Mouse (Mus musculus) left cerebral cortex, adult 8-10 months (tissue): Measurements from ENCODE around the gene Retreg1. TPM values are rescaled to one million over a fixed set of nuclear protein-coding genes. Genes with fewer than 3 reads are reported as not detected.
"Not testable (repeated sequence)": the region's sequence is repeated elsewhere in the genome, so short reads cannot be mapped to it uniquely, and the experiment has no call there.

Experiments
- DNase-seq, 2 experiments: peaks; one replicate each; pipeline ENCODE4 v3.0.0; 2022; ENCODE audit warnings: low spot score in 2 of 2
- total RNA-seq, 4 experiments: library from RNA; stranded (reverse); gene quantifications; 2 replicates each; pipeline ENCODE4 v1.2.4; 2022

Gene Retreg1
- total RNA-seq, 4 experiments from 2014 or later: 37.9 to 40.2 (median 39.0) TPM

DNA sequence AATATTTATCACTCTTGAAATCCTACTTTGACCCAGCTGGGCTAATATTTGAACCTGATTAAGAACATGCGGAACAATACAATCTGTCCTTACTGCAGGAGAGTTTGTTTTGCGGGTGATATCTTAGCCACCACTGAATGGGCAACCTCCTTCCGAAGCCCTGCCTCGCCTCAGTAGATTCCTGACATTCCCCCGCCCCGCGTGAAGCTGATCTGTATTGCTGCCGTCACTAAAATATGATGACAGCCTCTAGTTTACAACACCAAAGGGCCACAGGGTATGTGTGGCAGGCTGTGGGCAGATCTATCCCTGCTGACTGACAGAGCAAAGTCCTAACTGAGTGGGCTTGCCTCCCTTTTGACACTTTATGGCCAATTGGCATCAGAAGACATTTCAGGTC is 102.2 kb downstream of the Retreg1 start:
- no peak for DNase-seq

DNA sequence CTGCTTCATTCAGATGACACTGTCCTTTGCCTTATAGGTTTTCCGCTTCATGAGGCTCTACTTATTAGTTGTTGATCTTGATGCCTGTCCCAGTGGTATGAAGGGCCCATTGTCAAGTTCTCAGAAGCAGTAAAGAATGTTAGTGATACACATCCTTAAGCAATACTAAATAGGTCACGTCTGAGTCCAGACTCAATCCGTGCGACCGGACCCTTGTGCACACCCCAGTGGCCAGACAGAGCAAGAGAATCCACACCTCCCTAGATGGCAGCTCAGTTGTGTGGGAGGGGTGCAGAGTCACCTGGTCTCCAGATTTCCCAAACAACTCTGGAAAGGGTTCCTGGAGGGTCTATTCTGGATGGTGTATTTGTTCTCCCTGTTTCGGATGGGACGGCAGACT is 103.5 kb downstream of the Retreg1 start:
- DNase-seq: no peak

DNA sequence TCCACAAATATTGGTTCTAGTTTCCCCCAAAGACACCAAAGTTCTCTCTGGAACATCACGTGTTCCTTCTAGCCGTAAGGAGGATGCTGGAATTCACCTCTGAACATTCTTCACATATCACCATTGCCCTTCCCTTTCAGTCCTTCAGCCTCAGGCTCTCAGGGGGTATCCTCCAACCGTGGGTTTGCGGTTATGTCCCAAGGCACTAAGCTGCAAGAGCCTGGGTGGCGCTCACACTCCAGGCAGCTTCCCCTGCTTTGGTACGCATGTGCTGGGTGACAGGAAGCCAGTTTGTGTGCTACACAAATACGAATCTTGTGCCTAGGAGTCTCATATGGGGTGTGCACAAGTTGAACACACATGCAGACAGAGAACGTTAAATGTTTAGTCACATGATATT is 104.4 kb downstream of the Retreg1 start:
- no peak for DNase-seq

DNA sequence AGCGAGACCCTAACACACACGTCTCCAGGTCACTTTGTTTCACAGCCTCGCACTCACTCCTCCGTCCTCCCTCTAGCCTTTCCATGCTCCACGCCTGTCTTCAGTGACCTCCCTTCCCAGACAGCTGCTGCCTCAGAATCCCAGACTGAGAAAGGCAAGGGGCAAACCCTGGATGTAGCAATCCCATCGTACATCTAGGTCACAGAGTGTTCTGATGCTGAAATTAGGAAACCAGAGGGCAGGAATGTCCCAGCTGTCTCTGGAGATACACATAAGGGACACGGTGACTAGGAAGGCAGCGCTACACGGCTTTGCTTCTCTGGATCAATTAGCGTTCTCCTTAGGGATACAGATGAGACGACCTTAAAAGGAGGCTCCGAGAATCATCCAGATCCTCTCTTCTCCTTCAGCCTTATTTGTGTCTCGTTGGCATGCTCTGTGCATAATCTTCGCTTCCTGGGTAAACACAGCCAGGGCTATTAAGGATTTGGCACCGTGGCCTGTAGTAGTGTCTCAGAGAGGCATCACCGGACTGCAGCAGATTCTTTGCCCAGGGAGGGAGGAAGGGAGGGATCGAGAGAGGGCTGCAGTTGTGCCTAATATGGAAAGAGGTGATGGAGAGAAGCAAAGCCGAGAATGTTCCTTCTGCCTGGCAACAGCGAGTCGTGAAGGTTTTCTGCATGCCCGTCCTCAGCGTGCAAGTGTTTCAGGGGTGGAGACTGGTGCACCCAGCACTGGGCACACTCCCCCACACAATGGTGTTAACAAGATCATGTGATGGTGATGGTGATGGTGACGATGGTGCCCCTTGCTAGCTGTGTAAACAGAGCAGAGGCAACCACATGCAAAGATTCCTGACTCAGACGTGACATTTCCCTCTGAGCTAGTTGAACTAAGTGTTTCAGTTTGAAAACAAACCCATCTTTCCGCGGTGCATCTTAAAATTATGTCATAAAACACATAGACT is 105.6 kb downstream of the Retreg1 start:
- DNase-seq: no peak

DNA sequence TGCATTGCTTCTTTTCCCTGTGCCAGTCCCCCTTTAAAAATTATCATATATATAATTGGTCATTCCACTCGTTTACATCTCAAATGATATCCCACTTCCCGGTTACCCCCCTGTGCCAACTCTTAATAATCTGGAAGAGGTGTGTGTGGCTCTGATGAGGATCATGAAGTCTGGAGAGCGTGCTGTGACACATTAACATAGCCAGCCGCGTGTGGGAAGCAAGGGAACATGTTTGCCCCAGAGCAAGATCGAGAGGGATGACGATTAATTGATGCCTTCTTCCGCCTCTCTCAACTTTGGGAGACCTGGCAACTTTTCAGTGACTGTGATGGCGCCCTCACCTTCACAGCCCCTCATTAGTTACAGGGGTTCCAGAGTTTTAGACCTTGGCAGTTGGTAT is 106.7 kb downstream of the Retreg1 start:
- no peak for DNase-seq

DNA sequence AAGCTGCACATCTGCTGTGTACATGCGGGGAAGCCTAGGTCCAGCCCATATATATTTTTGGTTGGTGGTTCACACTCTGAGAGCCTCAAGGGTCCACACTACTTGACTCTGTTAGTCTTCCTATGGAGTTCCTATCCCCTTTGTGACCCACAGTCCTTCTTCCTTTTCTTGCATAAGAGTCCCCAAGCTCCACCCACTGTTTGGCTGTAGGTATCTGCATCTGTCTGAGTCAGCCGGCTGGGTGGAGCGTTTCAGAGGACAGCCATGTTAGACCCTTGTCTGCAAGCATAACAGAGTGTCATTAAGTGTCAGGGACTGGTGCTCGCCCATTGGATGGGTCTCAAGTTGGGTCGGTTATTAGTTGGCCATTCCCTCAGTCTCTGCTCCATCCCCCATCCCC is 107.6 kb downstream of the Retreg1 start:
- DNase-seq: no peak

DNA sequence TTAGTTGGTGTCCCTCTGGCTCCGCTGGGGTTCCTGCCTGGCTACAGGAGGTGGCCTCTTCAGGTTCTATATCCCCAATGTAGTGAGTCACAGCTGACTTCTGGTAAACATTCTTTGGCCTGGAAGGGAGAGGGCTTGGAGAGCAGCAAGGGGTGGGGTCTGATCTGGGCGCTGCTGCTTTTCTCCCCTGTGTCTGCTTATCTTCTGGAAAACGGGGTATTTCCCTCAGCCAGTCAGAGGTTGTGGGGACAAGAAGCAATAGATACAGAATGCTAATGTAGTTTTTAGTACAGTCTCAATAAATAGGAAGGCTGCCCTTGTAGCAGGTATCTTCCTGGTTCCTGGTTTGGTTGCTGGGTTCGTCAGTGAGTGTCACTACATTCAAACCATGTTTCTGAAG is 108.1 kb downstream of the Retreg1 start:
- DNase-seq: no peak

DNA sequence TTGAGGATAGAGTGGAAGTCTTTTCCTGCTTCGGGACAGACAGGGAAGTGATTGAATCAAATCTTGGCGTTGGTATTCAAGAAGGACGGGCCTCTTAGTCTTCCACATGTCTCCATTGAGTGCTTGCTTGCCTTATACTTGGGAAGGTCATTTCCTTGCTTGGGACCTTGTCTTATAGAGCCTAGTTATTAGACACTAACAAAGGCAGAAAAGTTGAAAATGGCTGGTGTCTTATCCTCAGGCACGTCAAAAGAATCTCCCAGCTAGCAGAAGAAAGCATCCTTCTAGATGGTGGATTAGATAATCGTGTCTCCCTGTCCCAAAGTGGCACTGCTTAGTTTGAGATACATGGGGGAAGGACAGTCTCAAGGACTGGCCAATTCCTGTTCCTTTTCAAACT is 113.0 kb downstream of the Retreg1 start:
- no peak for DNase-seq

DNA sequence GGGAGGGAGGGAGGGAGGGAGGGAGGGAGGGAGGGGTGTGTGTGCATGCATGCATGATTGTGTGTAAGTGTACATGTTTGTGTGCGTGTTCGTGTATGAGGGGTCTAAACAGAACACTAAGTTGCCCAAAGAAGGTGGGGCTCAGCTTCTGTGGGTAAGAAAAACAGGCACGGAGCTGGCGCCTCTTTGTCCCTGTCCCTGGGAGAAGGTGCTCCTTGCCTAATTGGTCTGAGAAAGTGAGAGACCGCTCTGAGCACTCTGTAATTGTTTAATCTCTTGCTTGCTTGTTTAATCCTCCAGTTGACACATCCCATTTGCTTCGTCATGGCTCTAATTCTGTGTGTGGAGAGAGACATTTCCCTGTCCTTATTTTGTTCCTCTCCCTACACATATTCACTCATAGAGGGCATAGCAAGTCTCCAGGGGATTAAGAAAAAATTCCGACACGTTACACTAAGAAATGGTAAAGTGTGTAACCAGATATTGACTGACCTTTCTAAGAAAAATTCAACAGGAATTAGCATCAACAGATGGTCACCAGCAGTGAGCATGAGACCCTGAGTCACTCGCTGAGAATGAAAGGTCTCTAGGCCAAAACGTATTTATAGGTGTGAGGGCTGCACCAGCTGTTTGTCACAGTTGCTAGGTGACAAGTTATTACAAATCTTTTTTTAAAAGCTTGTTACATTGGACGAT is 113.6 kb downstream of the Retreg1 start:
- no peak for DNase-seq

DNA sequence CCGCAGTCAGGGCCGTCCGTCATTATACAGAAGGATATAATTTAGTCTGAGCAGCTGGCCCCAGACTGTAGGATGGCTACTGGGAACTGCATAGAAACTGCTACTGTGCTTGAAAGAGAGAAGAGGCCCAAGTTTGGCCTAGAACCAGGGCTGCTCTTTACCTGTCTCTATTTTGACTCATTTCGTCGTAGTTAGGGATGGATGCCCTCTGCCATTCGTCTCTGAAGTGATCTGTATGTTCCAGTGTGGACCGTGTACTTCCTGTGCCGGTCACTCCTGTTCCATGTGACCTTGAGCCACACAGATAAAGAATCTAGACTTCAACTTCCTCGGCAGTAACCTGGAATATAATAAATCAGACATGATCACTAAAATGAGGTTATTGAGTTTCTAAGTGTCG is 114.7 kb downstream of the Retreg1 start:
- no peak for DNase-seq

DNA sequence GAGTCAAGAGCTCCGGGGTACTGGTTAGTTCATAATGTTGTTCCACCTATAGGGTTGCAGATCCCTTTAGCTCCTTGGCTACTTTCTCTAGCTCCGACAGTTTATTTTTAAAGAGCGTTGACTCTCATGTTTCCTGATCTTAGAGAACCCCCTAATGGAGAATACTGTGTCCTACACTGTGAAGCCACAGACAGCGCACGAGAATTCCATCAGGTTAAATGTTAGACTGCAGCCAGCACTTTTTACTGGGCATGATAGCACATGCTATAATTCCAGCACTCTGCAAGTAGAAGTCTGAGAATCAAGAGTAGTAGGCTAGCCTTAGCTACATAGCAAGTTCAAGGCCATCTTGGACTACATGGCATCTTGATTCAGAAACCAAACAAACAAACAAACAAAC is 116.4 kb downstream of the Retreg1 start:
- no peak for DNase-seq

DNA sequence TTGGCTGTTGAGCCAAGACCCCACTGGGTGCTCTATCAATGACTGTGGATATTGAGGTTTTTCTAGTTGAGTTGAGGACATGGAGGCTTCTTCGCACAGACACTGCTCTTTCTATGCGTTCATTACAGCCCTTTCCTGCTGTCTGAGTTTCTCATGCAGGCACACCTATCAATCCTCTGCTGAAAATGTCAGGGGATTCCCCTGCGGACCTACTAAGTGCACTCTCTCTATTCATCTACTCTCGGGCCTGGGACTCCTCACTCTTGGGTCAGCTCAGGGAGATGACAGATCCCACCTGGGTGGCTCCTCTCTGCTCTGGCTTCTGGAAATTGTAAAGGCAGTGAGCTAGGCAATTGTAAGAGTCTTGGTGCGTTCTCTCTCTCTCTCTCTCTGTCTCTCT is 117.3 kb downstream of the Retreg1 start:
- DNase-seq: no peak

DNA sequence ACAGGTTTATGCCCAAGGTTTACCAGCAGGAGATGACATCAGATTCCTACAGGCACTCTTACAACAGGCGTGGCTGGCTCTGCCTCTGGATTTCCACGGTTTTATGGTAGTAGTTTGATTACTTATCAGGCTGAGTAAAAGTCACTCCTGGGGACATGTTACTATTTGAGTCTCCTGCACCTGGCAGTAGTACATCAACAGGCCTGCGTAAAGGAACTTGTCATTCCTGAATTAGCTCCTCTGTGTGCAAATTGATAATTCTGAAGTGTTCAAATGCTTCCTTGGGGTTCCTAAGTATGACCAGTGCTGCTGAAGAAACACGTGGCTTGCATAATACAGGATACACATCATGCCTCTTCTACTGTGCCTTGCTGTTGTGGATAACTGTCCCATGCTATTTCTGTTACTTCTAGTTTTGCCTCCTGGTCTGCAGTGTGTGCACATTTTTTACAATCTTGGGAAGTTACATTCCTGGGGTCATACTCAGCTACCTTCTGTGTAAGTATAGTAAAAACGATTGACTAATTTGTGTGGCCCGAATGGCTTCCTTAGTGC is 123.3 kb downstream of the Retreg1 start:
- no peak for DNase-seq

DNA sequence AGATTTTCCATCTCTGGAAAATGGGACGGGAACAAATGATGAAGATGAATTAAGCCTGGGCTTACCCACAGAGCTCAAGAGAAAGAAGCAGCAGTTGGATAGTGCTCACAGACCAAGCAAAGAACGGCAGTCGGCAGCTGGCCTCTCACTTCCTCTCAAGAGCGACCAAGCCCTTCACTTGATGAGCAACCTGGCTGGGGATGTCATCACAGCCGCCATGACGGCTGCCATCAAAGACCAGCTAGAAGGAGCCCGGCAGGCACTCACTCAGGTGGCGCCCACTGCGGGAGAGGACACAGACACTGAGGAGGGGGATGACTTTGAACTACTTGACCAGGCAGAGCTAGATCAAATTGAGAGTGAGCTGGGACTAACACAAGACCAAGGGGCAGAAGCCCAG is 128.6 kb downstream of the Retreg1 start:
- DNase-seq: no peak

DNA sequence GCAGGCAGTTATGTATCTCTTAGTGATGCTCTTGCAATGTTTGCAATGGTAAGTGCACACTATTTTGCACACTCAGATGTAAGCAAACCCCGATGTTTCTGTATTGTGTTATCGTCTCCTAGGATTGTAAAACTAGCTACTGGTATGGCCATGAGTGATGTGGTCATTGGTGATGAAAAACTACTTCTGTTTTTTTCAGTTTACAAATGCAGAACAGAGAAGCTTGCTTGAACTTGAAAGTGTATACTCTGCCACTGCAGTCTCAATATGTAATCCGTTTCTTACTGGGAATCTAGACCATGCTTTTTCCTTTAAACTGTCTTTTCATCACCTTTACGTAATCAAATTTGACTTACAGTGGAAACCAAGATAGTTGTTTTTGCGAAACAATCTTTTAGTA is 129.8 kb downstream of the Retreg1 start:
- DNase-seq: no peak

DNA sequence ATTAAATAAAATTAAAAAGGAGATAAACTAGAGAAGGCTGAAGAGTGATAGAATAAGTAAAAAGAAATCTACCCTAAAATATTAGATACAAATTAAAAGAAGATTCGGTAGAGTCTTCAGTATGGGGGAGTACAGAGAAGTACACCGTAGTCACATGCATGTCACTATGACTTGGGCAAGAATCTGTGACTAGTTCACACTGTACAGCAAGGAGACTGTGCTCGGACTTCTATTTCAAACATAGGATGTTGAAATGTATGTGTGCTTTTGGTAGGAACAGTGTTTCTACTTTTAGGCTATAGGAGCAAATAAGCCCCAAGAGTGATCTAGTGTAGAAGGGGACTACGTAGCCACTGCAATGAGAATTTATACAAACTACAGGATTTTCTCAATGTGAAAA is 131.4 kb downstream of the Retreg1 start:
- DNase-seq: no peak

DNA sequence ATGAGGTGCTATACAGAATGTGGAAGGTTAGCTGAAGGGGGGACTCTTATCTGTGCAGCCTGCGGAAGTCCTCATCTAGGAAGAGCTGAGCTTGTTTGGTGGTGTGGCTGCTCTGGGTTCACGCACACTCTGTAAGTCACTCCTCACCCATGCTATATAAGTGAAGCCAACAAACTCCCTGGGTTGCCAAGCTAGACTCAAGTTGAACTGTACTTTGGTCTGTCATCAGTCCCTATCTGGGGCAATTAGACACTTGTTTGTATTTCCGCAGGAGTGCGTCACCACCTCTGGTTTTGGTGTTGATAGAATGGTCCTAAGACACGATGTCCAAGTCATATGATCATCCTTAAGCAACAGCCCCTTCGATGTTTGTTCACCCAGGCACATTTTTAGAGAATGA is 132.8 kb downstream of the Retreg1 start:
- no peak for DNase-seq

DNA sequence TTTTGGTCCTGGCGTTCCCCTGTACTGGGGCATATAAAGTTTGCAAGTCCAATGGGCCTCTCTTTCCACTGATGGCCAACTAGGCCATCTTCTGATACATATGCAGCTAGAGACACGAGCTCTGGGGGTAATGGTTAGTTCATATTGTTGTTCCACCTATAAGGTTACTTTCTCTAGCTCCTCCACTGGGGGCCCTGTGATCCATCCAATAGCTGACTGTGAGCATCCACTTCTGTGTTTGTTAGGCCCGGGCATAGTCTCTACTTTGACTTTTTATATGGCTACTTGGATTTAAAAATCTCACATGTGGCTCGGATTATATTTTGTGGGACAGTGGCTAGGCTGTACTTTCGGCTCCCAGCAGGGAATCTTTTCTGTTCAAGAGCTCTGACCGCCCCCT is 140.6 kb downstream of the Retreg1 start:
- DNase-seq: not testable (repeated sequence)

DNA sequence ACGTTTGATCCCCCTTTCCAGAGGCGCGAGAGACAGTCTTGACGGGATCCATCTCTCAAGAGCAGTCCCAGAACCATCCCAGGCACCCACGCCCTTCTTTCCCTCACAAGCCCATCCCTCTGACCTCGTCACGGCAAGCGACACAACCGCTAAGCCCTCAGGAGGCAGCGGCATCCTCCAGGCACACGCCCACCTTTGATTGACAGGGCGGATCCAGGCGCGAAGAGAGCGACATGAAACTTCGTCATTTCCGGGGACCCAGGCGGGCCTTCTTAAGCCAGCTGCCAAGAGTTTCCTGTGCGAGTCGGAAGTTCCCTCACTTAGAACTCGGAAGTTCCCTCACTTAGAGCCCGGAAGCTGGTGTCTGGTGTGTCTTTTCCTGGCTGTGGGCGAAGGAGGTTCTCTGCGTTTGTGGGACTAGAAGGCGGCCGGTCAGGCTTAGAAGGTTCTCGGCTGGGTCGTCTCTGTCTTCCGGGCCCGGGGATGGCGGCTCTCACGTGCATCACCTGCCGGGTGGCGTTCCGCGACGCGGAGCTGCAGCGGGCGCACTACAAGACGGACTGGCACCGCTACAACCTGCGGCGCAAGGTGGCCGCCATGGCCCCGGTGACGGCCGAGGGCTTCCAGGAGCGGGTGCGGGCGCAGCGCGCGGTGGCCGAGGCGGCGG is 141.2 kb downstream of the Retreg1 start, which contains the start of gene Zfp622:
Zfp622 (plus strand) TSS at position 300 of the 667 bp plus-strand sequence.
- peak; percentile 83 to 97 for DNase-seq

DNA sequence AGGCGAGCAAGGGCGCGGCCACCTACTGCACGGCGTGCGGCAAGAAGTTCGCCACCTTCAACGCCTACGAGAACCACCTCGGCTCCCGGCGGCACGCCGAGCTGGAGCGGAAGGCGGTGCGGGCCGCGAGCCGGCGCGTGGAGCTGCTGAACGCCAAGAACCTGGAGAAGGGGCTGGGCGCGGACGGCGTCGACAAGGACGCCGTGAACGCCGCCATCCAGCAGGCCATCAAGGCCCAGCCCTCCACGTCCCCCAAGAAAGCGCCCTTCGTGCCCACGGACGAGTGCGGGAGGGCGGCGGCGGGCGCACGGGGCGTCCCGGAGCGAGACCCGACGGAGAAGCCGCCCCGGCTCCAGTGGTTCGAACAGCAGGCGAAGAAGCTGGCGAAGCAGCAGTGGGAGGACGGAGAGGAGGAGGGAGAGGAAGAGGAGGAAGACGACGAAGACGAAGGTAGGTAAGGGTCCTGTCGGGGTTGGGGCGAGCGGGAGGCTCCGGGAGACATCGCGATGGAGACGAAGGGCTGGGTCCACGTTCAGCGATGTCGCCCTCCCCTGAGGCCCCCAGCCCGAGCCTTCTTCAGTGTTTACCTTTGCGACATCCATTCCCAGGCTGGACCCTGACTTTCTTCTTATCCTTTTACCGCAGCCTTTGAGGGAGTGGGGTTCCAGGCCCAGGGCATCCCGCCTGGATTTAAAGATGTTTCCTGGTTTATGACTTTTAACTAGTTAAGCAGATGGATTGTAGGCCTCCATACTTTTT is 141.9 kb downstream of the Retreg1 start:
- no peak for DNase-seq
